Comparison of ENCODE assay signal across 17 mouse cellular contexts in the genomic region with DNA sequence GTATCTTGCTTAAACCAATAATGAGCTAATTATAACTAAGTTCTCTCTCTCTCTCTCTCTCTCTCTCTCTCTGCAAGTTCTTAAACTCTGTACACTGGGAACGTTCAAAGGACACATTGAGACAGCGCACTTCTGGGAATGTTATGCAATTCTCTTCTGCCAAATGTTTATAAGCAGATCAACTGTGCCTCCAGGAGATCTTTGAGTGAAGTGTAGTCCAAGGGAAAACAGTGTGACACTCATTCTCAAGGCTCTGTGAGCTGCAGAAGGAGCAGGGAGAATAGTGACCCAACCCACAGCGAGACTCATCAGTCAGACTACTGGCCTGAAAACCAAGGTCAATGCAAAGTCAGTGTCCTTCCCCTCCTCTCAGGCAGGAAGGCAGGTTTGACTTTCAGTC.
DNase-seq lines count a peak whose midpoint lies in the region; ATAC-seq and TF ChIP-seq lines count a peak whose summit lies in the region.
"Had no signal": no experiment of that assay in that cellular context is flagged by ENCODE, and none has a peak within 500 bp of the region (broad histone marks: within the 10 kb centered on the region; RNA-seq: fewer than 3 reads in every experiment).

No protein-coding gene starts in this region.

- 67% methylated on average over 3 of the region's 3 CpGs for WGBS in heart, adult 2 months
- WGBS in lung, embryonic 16.5 days, result 53% methylated on average over 3 of the region's 3 CpGs

- peaks cover 3% of the 10 kb centered on the region; the same call in 1 of the 2 replicates for H3K36me3 ChIP-seq in heart, adult 2 months (ENCODE audit: control insufficient read depth, insufficient read depth, low read length)
- H3K36me3 ChIP-seq in lung, embryonic 16.5 days (ENCODE audit: control insufficient read depth, insufficient read depth, low read length), result no peaks in the 10 kb centered on the region
- H3K36me3 ChIP-seq: embryonic facial prominence, embryonic 10.5 days; forebrain, embryonic 10.5 days; hindbrain, embryonic 13.5 days; limb, embryonic 13.5 days; neural tube, embryonic 13.5 days had no signal

- H3K9ac ChIP-seq in heart, adult 2 months (ENCODE audit: low read depth, low read length), result no peak overlapping the region
- no peak overlapping the region for H3K9ac ChIP-seq in lung, embryonic 16.5 days (ENCODE audit: low read length)
- H3K9ac ChIP-seq: hindbrain, embryonic 13.5 days; limb, embryonic 13.5 days; neural tube, embryonic 13.5 days had no signal

- peaks cover 6% of the 10 kb centered on the region for H3K4me1 ChIP-seq in heart, adult 2 months (ENCODE audit: control insufficient read depth, insufficient read depth, low read length)
- 0 out of 2 replicates have a peak, but pooled peaks cover 3% of the 10 kb centered on the region for H3K4me1 ChIP-seq in lung, embryonic 16.5 days (replicated peaks; ENCODE audit: control insufficient read depth, insufficient read depth, low read length)
- H3K4me1 ChIP-seq: hindbrain, embryonic 13.5 days; limb, embryonic 13.5 days; neural tube, embryonic 13.5 days had no signal

- TF ChIP-seq CTCF in heart, adult 2 months (IDR thresholded peaks at IDR 0.05), result no peak

- H3K4me2 ChIP-seq in lung, embryonic 16.5 days (ENCODE audit: low read depth, low read length), result no peak overlapping the region
- H3K4me2 ChIP-seq: hindbrain, embryonic 13.5 days; limb, embryonic 13.5 days; neural tube, embryonic 13.5 days had no signal

- H3K4me3 ChIP-seq in heart, adult 2 months, result no peak overlapping the region
- no peak overlapping the region for H3K4me3 ChIP-seq in lung, embryonic 16.5 days (ENCODE audit: low read length)
- H3K4me3 ChIP-seq: embryonic facial prominence, embryonic 10.5 days; forebrain, embryonic 10.5 days; hindbrain, embryonic 13.5 days; limb, embryonic 13.5 days; neural tube, embryonic 13.5 days had no signal

- no peaks in the 10 kb centered on the region; the same call in 1 of the 2 replicates for H3K79me2 ChIP-seq in heart, adult 2 months (replicated peaks; ENCODE audit: control insufficient read depth, insufficient read depth, low read length)

- TF ChIP-seq EP300 in heart, adult 2 months (IDR thresholded peaks at IDR 0.05; ENCODE audit: insufficient read depth, low read depth, low read length), result no peak

- H3K27ac ChIP-seq in heart, adult 2 months, result peak overlapping the region; percentile 11; the same call in 1 of the 2 replicates
- no peak overlapping the region for H3K27ac ChIP-seq in lung, embryonic 16.5 days (ENCODE audit: low read length)
- H3K27ac ChIP-seq: embryonic facial prominence, embryonic 10.5 days; forebrain, embryonic 10.5 days; hindbrain, embryonic 13.5 days; limb, embryonic 13.5 days; neural tube, embryonic 13.5 days had no signal

- H3K9me3 ChIP-seq in lung, embryonic 16.5 days (ENCODE audit: control insufficient read depth, low read length), result no peaks in the 10 kb centered on the region
- H3K9me3 ChIP-seq: embryonic facial prominence, embryonic 10.5 days; forebrain, embryonic 10.5 days; G1E; hindbrain, embryonic 13.5 days; limb, embryonic 13.5 days; neural tube, embryonic 13.5 days had no signal

- H3K27me3 ChIP-seq in heart, adult 2 months (ENCODE audit: control insufficient read depth, insufficient read depth, low read length), result no peaks in the 10 kb centered on the region
- no peaks in the 10 kb centered on the region for H3K27me3 ChIP-seq in lung, embryonic 16.5 days (ENCODE audit: control insufficient read depth, insufficient read depth, low read depth, low read length)
- H3K27me3 ChIP-seq: hindbrain, embryonic 13.5 days; limb, embryonic 13.5 days; neural tube, embryonic 13.5 days had no signal

- TF ChIP-seq POLR2A in heart, adult 2 months (IDR thresholded peaks at IDR 0.05; ENCODE audit: insufficient read depth, low read depth, low read length), result no peak

- intact Hi-C loops in heart, adult 2 months (cut with DNase I), result loop anchor here (10.0 kb wide), 1 partner anchor 157 kb away; no protein-coding TSS in a partner anchor
- intact Hi-C loops in left cerebral cortex, postnatal 36 days (cut with DNase I), result no loop called here

- DNase-seq in heart, adult 2 months, result no peak
- no peak for DNase-seq in heart, adult 11 months
- DNase-seq in lung, postnatal 25 days (ENCODE audit: low spot score), result no peak
- DNase-seq in brain, adult 2 months (ENCODE audit: low read depth, low spot score), result peak; percentile 31
- peak; percentile 50 for DNase-seq in yolk sac, embryonic 10.5 days (ENCODE audit: low spot score)
- DNase-seq in left cerebral cortex, postnatal 36 days (ENCODE audit: low spot score in 2 of 2), result no peak
- DNase-seq: B cell, adult 2 months; cerebellum, postnatal 25 days; retina, postnatal 1 day; thymus, postnatal 36 days had no signal

- ATAC-seq in lung, embryonic 16.5 days (ENCODE audit: low read depth), result peak; percentile 49; the same call in 1 of the 2 replicates

Comparison
In these comparisons a context has a peak if more than half of its experiments do, and no peak if none do; other contexts are left out.
1. DNase-seq: peak in brain, adult 2 months (single experiment) and yolk sac, embryonic 10.5 days (single experiment); none in heart, adult 2 months (0 of 2), heart, adult 11 months (single experiment), lung, postnatal 25 days (single experiment) and left cerebral cortex, postnatal 36 days (0 of 2).